Comparison of ENCODE assay signal across 8 mouse cellular contexts in the genomic region with DNA sequence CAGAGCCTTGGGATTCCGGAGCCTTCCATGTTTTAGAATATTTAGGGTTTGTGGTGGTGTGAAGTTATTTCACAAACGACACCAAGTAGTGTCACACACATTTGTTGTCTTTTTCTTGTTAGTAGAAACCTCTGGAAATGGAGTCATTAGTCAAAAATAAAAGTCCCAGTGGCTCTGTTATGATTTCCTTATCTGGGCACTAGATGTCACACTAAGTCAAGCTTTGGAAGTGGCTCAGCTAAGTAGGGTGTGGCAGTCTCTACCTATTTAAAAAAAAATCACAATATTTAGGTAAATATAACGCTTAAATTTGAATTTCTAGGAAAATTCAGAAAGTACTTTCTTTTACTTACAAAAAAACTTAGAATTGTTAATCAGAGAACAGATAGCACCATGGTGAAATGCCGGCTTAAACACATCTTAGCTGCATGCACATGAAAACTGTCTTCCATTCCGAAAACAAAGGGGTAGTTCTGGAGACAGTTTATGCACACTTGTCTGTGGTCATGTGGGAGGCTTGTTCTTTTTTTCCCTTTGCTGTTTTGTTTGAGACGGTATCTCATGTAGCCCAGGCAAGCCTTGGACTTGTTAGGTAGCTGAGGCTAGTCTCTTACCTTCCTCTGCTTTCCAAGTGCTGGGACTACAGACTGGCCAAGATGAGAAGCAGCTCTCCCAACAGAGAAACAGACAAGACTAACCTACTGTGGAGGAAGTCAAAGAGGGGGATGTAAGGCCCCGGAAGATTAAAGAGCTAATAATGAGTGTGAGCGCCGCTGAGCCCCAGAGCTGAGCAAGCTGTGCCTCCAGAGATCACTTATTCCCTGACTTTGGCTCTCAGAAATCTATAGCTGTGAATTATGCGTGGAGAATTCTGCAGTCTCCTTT. TPM values are rescaled to one million over a fixed set of nuclear protein-coding genes. Genes with fewer than 3 reads are reported as not detected.
A peak's percentile ranks its signal among the peaks of the same experiment; 100 is the strongest.
DNase-seq lines count a peak whose midpoint lies in the region; ATAC-seq and TF ChIP-seq lines count a peak whose summit lies in the region.
"Had no signal": no experiment of that assay in that cellular context is flagged by ENCODE, and none has a peak within 500 bp of the region (broad histone marks: within the 10 kb centered on the region; RNA-seq: fewer than 3 reads in every experiment).

No protein-coding gene starts in this region.

- H3K27ac ChIP-seq in brown adipose tissue, adult 24 weeks (replicated peaks; ENCODE audit: low read depth, low read length) = peak overlapping the region; percentile 39; the same call in 1 of the 2 replicates
- H3K27ac ChIP-seq in hindbrain, embryonic 15.5 days (replicated peaks) = peak overlapping the region; percentile 49
- peak overlapping the region; percentile 78 for H3K27ac ChIP-seq in midbrain, embryonic 16.5 days (ENCODE audit: low read length)

- WGBS in lung, adult 2 months = 55% methylated on average over 10 of the region's 10 CpGs
- WGBS in hindbrain, embryonic 15.5 days = 49% methylated on average over 10 of the region's 10 CpGs
- 47% methylated on average over 10 of the region's 10 CpGs for WGBS in midbrain, embryonic 16.5 days

- no peak overlapping the region for H3K4me2 ChIP-seq in hindbrain, embryonic 15.5 days
- no peak overlapping the region for H3K4me2 ChIP-seq in midbrain, embryonic 16.5 days (ENCODE audit: low read length)

- no peaks in the 10 kb centered on the region for H3K27me3 ChIP-seq in hindbrain, embryonic 15.5 days
- no peaks in the 10 kb centered on the region for H3K27me3 ChIP-seq in midbrain, embryonic 16.5 days (ENCODE audit: control insufficient read depth, insufficient read depth, low read depth, low read length)

- H3K4me3 ChIP-seq in lung, adult 2 months (replicated peaks; ENCODE audit: extremely low read depth, low read depth, low read length) = no peak overlapping the region
- no peak overlapping the region for H3K4me3 ChIP-seq in brown adipose tissue, adult 24 weeks (ENCODE audit: insufficient read depth, low read depth, low read length)
- no peak overlapping the region for H3K4me3 ChIP-seq in hindbrain, embryonic 15.5 days
- no peak overlapping the region for H3K4me3 ChIP-seq in midbrain, embryonic 16.5 days (ENCODE audit: low read depth, low read length)
- H3K4me3 ChIP-seq: erythroblast, embryonic 14.5 days had no signal

- no peak overlapping the region for H3K9ac ChIP-seq in hindbrain, embryonic 15.5 days
- 0 out of 2 replicates have a peak overlapping the region, but pooled peaks have one; percentile 21 for H3K9ac ChIP-seq in midbrain, embryonic 16.5 days (ENCODE audit: low read depth, low read length)

- TF ChIP-seq CTCF in lung, adult 2 months (IDR thresholded peaks at IDR 0.05; ENCODE audit: insufficient read depth, low read length) = 0 out of 2 replicates have a peak, but pooled peaks have one; percentile 14

- H3K4me1 ChIP-seq in lung, adult 2 months (ENCODE audit: control insufficient read depth, insufficient read depth, low read length) = peaks cover 4% of the 10 kb centered on the region; the same call in 1 of the 2 replicates
- H3K4me1 ChIP-seq in brown adipose tissue, adult 24 weeks (ENCODE audit: control insufficient read depth, insufficient read depth, insufficient read length, low read length) = peaks cover 5% of the 10 kb centered on the region; the same call in 1 of the 2 replicates
- peaks cover 8% of the 10 kb centered on the region for H3K4me1 ChIP-seq in hindbrain, embryonic 15.5 days (replicated peaks)
- peaks cover 8% of the 10 kb centered on the region; the same call in 1 of the 2 replicates for H3K4me1 ChIP-seq in midbrain, embryonic 16.5 days (ENCODE audit: control insufficient read depth, insufficient read depth, low read length)

- TF ChIP-seq POLR2A in lung, adult 2 months (IDR thresholded peaks at IDR 0.05; ENCODE audit: borderline replicate concordance, extremely low read depth, low read depth, low read length) = no peak

- peak; percentile 79 for ATAC-seq in hindbrain, embryonic 15.5 days (ENCODE audit: low FRiP score, low read depth)
- 0 out of 2 replicates have a peak, but pooled peaks have one; percentile 59 for ATAC-seq in midbrain, embryonic 16.5 days

- DNase-seq in lung, adult 2 months = no peak
- DNase-seq in lung, postnatal 14 days = no peak
- no peak for DNase-seq in urinary bladder, postnatal 10 days (ENCODE audit: low spot score)
- DNase-seq in ovary, postnatal 36 days (ENCODE audit: low spot score) = no peak

- H3K9me3 ChIP-seq in hindbrain, embryonic 15.5 days = no peaks in the 10 kb centered on the region
- H3K9me3 ChIP-seq in midbrain, embryonic 16.5 days (replicated peaks; ENCODE audit: control insufficient read depth, low read length, poor library complexity, severe bottlenecking) = no peaks in the 10 kb centered on the region

- H3K36me3 ChIP-seq in hindbrain, embryonic 15.5 days = no peaks in the 10 kb centered on the region
- no peaks in the 10 kb centered on the region for H3K36me3 ChIP-seq in midbrain, embryonic 16.5 days (ENCODE audit: control insufficient read depth, insufficient read depth, low read length)

RNA-seq across cellular contexts. Expression of gene Fam114a1, which starts 33.3 kb away (rescaled TPM):
- 15.3 and 30.1 TPM in 2 replicates for polyA plus RNA-seq in lung, adult 2 months (2012; rRNA removed)
- polyA plus RNA-seq in brown adipose tissue, adult 24 weeks (2012; ENCODE audit: insufficient read depth, insufficient read length, missing spikeins) = 9.2 and 13.2 TPM in 2 replicates
- 9.1 and 9.2 TPM in 2 replicates for polyA plus RNA-seq in hindbrain, embryonic 15.5 days (2015; fragmentation: Nextera tagmentation; extraction: Ambion mirVana)
- 6.6 and 7.3 TPM in 2 replicates for polyA plus RNA-seq in midbrain, embryonic 16.5 days (2015; fragmentation: Nextera tagmentation; extraction: Ambion mirVana)
- polyA plus RNA-seq: erythroblast, embryonic 14.5 days had no signal

RNA-seq across cellular contexts. Expression of gene Tlr6, which starts 43.3 kb away (rescaled TPM):
- polyA plus RNA-seq in lung, adult 2 months (2012; rRNA removed) = 0.83 and 1.4 TPM in 2 replicates
- not detected in 2 replicates for polyA plus RNA-seq in brown adipose tissue, adult 24 weeks (2012; ENCODE audit: insufficient read depth, insufficient read length, missing spikeins)
- polyA plus RNA-seq in hindbrain, embryonic 15.5 days (2015; fragmentation: Nextera tagmentation; extraction: Ambion mirVana) = 0.19 and 0.33 TPM in 2 replicates
- polyA plus RNA-seq in midbrain, embryonic 16.5 days (2015; fragmentation: Nextera tagmentation; extraction: Ambion mirVana) = 0.23 and 0.36 TPM in 2 replicates
- polyA plus RNA-seq: erythroblast, embryonic 14.5 days had no signal
